Mouse (Mus musculus) limb, embryonic 11.5 days (tissue): Measurements from ENCODE around the gene Foxn3. TPM values are rescaled to one million over a fixed set of nuclear protein-coding genes. Genes with fewer than 3 reads are reported as not detected.

Experiments
- ATAC-seq: fragments of 200-750 bp; cut with Nextera tagmentation; 2 replicates; pipeline ENCODE4 v1.8.0; 2017; ENCODE audit warnings: low read depth; ENCODE audit not compliant: insufficient number of reproducible peaks, low FRiP score, low TSS enrichment
- DNase-seq: peaks from one replicate; pipeline ENCODE4 v3.0.0-alpha.2; 2015; ENCODE audit warnings: low spot score
- H3K27ac ChIP-seq: fragments of 300-500 bp; sonication (generic); replicated peaks from 2 replicates; pipeline ENCODE4 v1.5.1; 2014; ENCODE audit warnings: low read depth, mild to moderate bottlenecking, low read length
- H3K27me3 ChIP-seq: fragments of 300-500 bp; sonication (generic); 2 replicates; pipeline ENCODE4 v1.6.1; 2014; ENCODE audit warnings: mild to moderate bottlenecking, low read length, mixed read lengths; ENCODE audit not compliant: control insufficient read depth, insufficient read depth
- H3K36me3 ChIP-seq: fragments of 300-500 bp; sonication (generic); 2 replicates; pipeline ENCODE4 v1.6.1; 2014; ENCODE audit warnings: mild to moderate bottlenecking, low read length, moderate library complexity, mixed read lengths; ENCODE audit not compliant: control insufficient read depth, insufficient read depth
- H3K4me1 ChIP-seq: fragments of 300-500 bp; sonication (generic); 2 replicates; pipeline ENCODE4 v1.6.1; 2014; ENCODE audit warnings: low read length, mixed read lengths; ENCODE audit not compliant: control insufficient read depth, insufficient read depth
- H3K4me2 ChIP-seq: fragments of 300-500 bp; sonication (generic); 2 replicates; pipeline ENCODE4 v1.6.1; 2014; ENCODE audit warnings: low read depth, mild to moderate bottlenecking, moderate library complexity; ENCODE audit not compliant: severe bottlenecking
- H3K4me3 ChIP-seq: fragments of 300-500 bp; sonication (generic); 2 replicates; pipeline ENCODE4 v1.5.1; 2014; ENCODE audit warnings: low read depth, low read length
- H3K9ac ChIP-seq: fragments of 300-500 bp; sonication (generic); 2 replicates; pipeline ENCODE4 v1.6.1; 2014; ENCODE audit warnings: mild to moderate bottlenecking, low read length
- H3K9me3 ChIP-seq: fragments of 300-500 bp; sonication (generic); 2 replicates; pipeline ENCODE4 v1.6.1; 2016; ENCODE audit warnings: low read length; ENCODE audit not compliant: control insufficient read depth
- WGBS: fragments of 180-500 bp; shearing (Covaris S2); extraction: QIAGEN DNeasy Blood & Tissue Kit; methylation state at CpG from one replicate; pipeline ENCODE4 v1.1.7; 2014; 5-methylcytosine and 5-hydroxymethylcytosine counted together
- polyA plus RNA-seq: library from polyadenylated mRNA; unstranded; fragments of >200 nt; fragmentation: Nextera tagmentation; extraction: Ambion mirVana; gene quantifications from 2 replicates; pipeline ENCODE4 v1.2.1, GENCODE M21; 2014

The Foxn3 gene
- polyA plus RNA-seq, 1 experiment from 2014 or later: 95.6 TPM

- Histone ChIP-seq H3K27ac (no peak overlapping the region), H3K27me3 (no peaks in the 10 kb centered on the region), H3K9me3 (no peaks in the 10 kb centered on the region), H3K9ac (no peak overlapping the region), H3K4me3 (no peak overlapping the region), H3K4me2 (no peak overlapping the region), H3K36me3 (no peaks in the 10 kb centered on the region), H3K4me1 (no peaks in the 10 kb centered on the region)
- no peak for ATAC-seq
- no peak for DNase-seq
- 69% methylated on average over 25 of the region's 25 CpGs for WGBS
Measured at GRCm38 (mm10) chr12:99570197-99570956, 7.0 kb upstream of the Foxn3 start.

GRCm38 (mm10) chr12:99565606-99566005, 2.2 kb upstream of the Foxn3 start:
- Histone ChIP-seq H3K4me2 (no peak overlapping the region), H3K4me3 (no peak overlapping the region), H3K36me3 (no peaks in the 10 kb centered on the region), H3K9me3 (no peaks in the 10 kb centered on the region), H3K27ac (no peak overlapping the region), H3K9ac (no peak overlapping the region), H3K27me3 (no peaks in the 10 kb centered on the region), H3K4me1 (peaks cover 10% of the 10 kb centered on the region)
- WGBS: 67% methylated on average over 2 of the region's 2 CpGs
- ATAC-seq: no peak
- DNase-seq: no peak

GRCm38 (mm10) chr12:99564301-99564910, 1.0 kb upstream of the Foxn3 start:
- no peak for ATAC-seq
- Histone ChIP-seq H3K27me3 (no peaks in the 10 kb centered on the region), H3K27ac (no peak overlapping the region), H3K4me1 (peaks cover 14% of the 10 kb centered on the region), H3K36me3 (no peaks in the 10 kb centered on the region), H3K9me3 (no peaks in the 10 kb centered on the region), H3K4me3 (no peak overlapping the region), H3K4me2 (peak overlapping the region; percentile 63; the same call in 1 of the 2 replicates), H3K9ac (no peak overlapping the region)
- 19% methylated on average over 9 of the region's 9 CpGs for WGBS
- peak; percentile 27 for DNase-seq

- H3K9me3 ChIP-seq: no peaks in the 10 kb centered on the region
- DNase-seq (peak; percentile 57), ATAC-seq (no peak)
- peaks cover 14% of the 10 kb centered on the region for H3K4me1 ChIP-seq
- H3K4me3 ChIP-seq: peak overlapping the region; percentile 64
- no peaks in the 10 kb centered on the region for H3K27me3 ChIP-seq
- H3K27ac ChIP-seq: no peak overlapping the region; the same call in 1 of the 2 replicates
- no peak overlapping the region; the same call in 1 of the 2 replicates for H3K9ac ChIP-seq
- no peaks in the 10 kb centered on the region for H3K36me3 ChIP-seq
- WGBS: 0% methylated on average over 10 of the region's 10 CpGs
- peak overlapping the region; percentile 63 for H3K4me2 ChIP-seq
Measured at GRCm38 (mm10) chr12:99562867-99563189, 554 bp downstream of the Foxn3 start.

- H3K4me2 ChIP-seq: peak overlapping the region; percentile 63
- peak; percentile 71 for DNase-seq
- H3K9ac ChIP-seq: peak overlapping the region; percentile 59
- peaks cover 14% of the 10 kb centered on the region for H3K4me1 ChIP-seq
- WGBS: under 1% methylated on average over 24 of the region's 24 CpGs
- 0 out of 2 replicates have a peak, but pooled peaks have one; percentile 38 for ATAC-seq
- H3K27ac ChIP-seq: peak overlapping the region; percentile 50; the same call in 1 of the 2 replicates
- peak overlapping the region; percentile 64 for H3K4me3 ChIP-seq
- H3K27me3 ChIP-seq: no peaks in the 10 kb centered on the region
- no peaks in the 10 kb centered on the region for H3K9me3 ChIP-seq
- no peaks in the 10 kb centered on the region for H3K36me3 ChIP-seq
Measured at GRCm38 (mm10) chr12:99562073-99562866, 1.1 kb downstream of the Foxn3 start.

- peak overlapping the region; percentile 72 for H3K27ac ChIP-seq
- H3K9ac ChIP-seq: no peak overlapping the region
- peak overlapping the region; percentile 64; the same call in 1 of the 2 replicates for H3K4me3 ChIP-seq
- DNase-seq: peak; percentile 67
- peak; percentile 44; the same call in 1 of the 2 replicates for ATAC-seq
- no peaks in the 10 kb centered on the region for H3K36me3 ChIP-seq
- no peaks in the 10 kb centered on the region for H3K9me3 ChIP-seq
- H3K4me1 ChIP-seq: peaks cover 14% of the 10 kb centered on the region
- peak overlapping the region; percentile 63 for H3K4me2 ChIP-seq
- WGBS: 25% methylated on average over 3 of the region's 3 CpGs
- no peaks in the 10 kb centered on the region for H3K27me3 ChIP-seq
Measured at GRCm38 (mm10) chr12:99561333-99561766, 2.0 kb downstream of the Foxn3 start.

- Histone ChIP-seq H3K9ac (no peak overlapping the region), H3K36me3 (no peaks in the 10 kb centered on the region; the same call in 1 of the 2 replicates), H3K4me2 (peak overlapping the region; percentile 63), H3K9me3 (no peaks in the 10 kb centered on the region), H3K27ac (peak overlapping the region; percentile 72), H3K4me3 (peak overlapping the region; percentile 14; the same call in 1 of the 2 replicates), H3K4me1 (peaks cover 14% of the 10 kb centered on the region), H3K27me3 (no peaks in the 10 kb centered on the region)
- 23% methylated on average over 11 of the region's 11 CpGs for WGBS
- DNase-seq (peak; percentile 57), ATAC-seq (no peak)
Measured at GRCm38 (mm10) chr12:99560701-99561332, 2.6 kb downstream of the Foxn3 start.

GRCm38 (mm10) chr12:99559483-99559882, 3.9 kb downstream of the Foxn3 start:
- DNase-seq (no peak), ATAC-seq (no peak)
- Histone ChIP-seq H3K4me1 (peaks cover 12% of the 10 kb centered on the region), H3K36me3 (no peaks in the 10 kb centered on the region; the same call in 1 of the 2 replicates), H3K4me2 (no peak overlapping the region), H3K9me3 (no peaks in the 10 kb centered on the region), H3K4me3 (no peak overlapping the region), H3K27me3 (no peaks in the 10 kb centered on the region), H3K27ac (no peak overlapping the region), H3K9ac (no peak overlapping the region)
- WGBS: 75% methylated on average over 11 of the region's 11 CpGs
